Mouse (Mus musculus) layer of hippocampus, adult 18-20 months (tissue): ENCODE measurements around the gene Gsn. TPM values are rescaled to one million over a fixed set of nuclear protein-coding genes. Genes with fewer than 3 reads are reported as not detected.
A peak's percentile ranks its signal among the peaks of the same experiment; 100 is the strongest.

Source experiments
- DNase-seq, 2 experiments: peaks; one replicate each; pipeline ENCODE4 v3.0.0; 2022; ENCODE audit warnings: low spot score in 2 of 2
- long read RNA-seq: library from polyadenylated mRNA; stranded (forward); transcript quantifications from one replicate; pipeline ENCODE4 v2.0.0, GENCODE M21; 2021
- total RNA-seq, 2 experiments: library from RNA; stranded (reverse); gene quantifications; 2 replicates each; pipeline ENCODE4 v1.2.3; 2021

Gsn gene
- total RNA-seq = 10 to 100 TPM; 45.0 to 49.4 TPM
- long read RNA-seq, transcript Gsn-201 (17 exons, 2,653 nt) = major isoform, 98 of 164 reads
- long read RNA-seq, transcript Gsn-205 (18 exons, 2,607 nt) = minor isoform, 38 of 164 reads
- long read RNA-seq, partial matches to known transcripts = 7 of 164 reads
- long read RNA-seq, other reads (novel, unspliced or antisense) = 21 of 164 reads

DNA sequence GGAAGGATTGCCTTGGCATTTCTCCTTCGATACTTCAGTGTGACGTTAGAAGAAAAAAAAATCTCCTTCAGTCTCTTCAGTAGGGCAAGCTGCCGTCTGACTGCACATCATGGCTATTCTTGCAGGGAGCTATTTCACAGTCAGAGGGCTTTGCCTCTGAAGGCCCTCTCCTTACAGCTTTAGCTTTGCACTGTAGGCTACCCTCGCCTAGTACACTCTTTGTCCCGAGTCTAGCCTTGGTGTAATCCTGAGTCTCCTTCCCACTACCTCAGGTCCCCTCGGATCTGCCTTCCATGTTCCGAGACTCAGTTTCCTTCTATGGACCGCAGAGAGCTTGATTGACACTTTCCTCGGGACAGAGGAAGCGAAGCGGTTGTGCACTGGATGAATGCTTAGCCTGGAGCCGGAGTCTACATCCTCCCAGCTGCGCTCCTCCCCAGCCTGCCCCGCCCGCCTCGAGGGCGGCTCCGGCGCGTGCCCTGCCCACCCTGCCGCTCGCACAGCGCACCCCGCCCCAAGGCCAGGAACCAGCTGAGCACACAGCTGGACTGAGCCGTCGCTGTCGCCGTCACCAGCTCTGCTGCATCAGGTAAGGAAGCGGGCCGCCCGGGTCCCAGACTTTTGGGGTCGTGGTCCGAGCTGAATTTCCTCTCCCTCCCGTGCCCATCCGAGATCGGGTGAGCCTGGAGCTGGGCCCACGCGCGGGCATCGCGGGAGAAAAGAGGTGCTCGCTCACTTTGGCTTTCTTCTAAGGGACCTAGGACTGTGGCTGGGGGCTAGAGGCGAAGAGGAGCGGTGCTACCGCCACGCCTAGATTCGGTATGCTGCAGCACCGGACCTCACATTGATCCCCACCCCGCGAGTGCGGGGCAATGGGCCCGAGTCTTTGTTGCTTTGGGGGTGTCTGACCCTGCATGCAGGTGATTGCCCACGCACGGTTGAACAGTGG is at the start of gene Gsn:
Gsn (plus strand) TSS at position 496 of the 949 bp plus-strand sequence.
- DNase-seq = peak in 1 of 2 experiments; percentile 54

DNA sequence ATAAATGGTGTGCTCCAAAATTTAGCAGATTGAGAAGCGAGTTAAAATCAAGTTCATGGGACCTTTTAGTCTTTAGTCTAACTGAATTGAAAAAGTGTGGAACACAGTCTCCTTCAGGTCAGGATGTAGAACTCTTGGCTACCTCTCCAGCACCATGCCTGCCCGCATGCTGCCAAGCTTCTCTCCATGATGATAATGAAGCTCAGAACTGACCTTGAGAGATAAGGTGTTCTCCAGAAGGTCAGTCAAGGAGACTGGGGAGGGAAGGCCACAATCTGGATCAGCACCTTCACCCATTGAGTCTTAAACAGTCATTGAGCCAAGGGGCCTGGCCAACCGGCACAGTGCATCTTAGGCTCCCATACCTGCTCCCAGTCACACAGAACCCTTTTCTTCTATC is 49.4 kb upstream of the Gsn start:
- DNase-seq = no peak

DNA sequence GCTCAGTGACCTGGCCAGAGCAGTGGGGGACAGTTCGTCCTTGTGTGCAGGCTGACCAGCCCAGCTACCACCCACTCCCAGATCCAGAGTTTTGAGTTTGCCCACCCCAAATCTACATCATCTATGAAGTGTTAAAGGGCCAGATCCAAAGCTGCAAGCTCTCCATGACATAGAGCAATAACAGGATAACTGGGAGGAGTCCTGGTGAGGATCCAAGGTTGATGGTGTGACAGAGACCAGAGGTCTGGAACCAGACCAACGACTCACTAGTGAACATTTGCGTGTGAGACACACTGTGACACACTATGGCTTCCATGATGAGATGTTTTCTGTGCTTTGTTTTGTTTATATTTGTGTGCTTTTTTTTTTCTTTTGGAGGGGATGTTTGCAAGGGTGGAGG is 48.1 kb upstream of the Gsn start:
- no peak for DNase-seq

- no peak for DNase-seq
These were observed 47.1 kb upstream of the Gsn start for GRCm38 (mm10) chr2:35208931-35209665.

DNA sequence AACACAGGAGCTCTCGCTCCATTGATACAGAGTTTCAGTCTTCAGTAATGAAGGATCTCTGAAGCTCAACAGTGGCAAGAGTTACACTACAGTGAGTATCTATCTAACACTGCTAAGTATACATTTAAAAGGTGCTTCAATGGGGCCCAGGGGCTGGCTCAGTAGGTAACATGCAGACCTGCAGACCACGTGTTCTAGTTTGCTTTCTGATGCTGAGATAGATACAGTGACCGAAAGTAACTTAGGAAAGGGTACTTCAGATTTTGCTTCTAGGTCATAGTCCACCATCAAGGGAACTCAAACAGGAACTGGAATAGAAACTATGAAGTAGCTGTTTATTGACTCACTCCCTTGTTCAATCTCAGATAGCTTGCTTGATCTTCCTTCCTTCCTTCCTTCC is 44.5 kb upstream of the Gsn start:
- DNase-seq = no peak

DNA sequence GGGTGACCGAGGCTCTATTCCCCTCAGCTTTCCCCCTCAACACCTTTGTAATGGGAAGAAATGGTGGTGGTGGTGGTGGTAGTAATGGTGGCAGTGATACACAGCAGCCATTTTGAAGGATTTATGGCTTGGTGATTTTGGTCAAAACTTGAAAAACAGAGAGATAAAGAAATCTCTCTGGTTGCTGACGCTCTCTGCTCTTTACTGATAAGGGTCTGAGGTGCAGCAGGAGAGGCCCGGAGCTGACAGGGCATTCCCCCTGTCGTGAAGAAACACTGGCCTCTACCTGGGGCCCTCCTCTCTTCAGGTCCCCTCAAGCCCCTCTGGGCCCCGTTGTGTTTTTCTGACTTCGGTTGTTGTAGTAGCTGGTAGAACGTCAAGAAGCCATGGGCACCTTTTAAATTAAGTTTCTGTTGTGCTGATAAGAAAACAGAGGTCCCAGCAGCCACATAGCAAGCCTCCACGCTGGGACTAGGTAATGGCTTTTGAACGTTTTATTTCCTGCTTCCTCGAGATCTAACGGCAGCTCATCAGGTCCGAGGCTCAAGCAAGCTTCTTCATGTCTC is 42.8 kb upstream of the Gsn start:
- DNase-seq = no peak

- DNase-seq = peak; percentile 76 to 93
These were observed 41.3 kb upstream of the Gsn start for GRCm38 (mm10) chr2:35214881-35215358.

GRCm38 (mm10) chr2:35215363-35215762 is 40.8 kb upstream of the Gsn start:
- DNase-seq = peak in 1 of 2 experiments; percentile 43

DNA sequence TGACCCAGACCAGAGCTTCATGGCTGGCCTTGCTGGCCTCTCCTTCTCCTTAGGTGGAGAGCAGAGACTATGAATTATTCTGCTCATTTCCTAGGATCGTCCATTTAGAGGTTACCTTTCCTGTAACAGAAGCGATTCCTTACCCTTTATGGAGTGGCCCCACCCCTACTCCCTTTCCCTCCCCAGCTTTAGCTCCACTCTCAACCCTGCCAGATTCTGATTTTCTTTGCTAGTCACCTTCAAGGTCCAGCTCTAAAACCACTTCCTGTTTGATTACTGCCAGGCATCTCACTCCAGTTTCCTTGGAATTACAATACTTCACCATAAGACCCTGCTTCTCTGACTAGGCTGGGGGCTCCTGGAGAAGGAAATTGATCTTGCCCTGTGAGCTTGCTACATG is 39.5 kb upstream of the Gsn start:
- DNase-seq = no peak

DNA sequence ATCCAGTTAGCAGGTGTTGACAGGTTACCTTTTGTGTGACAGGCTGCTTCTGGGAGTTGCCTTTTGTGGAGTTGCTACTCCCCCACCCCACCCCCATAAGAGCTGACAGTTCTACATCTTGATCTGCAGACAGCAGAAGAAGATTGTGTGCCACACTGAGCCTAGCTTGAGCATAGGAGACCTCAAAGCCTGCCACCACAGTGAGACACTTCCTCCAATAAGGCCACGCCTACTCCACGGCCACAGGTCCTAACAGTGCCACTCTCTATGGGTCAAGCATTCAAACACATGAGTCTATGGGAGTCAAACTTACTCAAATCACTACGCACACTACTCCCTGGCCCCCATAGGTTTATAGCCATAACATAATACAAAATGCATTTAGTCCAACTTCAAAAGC is 37.4 kb upstream of the Gsn start:
- no peak for DNase-seq

- no peak for DNase-seq
These were observed 33.3 kb upstream of the Gsn start for GRCm38 (mm10) chr2:35222822-35223391.

DNA sequence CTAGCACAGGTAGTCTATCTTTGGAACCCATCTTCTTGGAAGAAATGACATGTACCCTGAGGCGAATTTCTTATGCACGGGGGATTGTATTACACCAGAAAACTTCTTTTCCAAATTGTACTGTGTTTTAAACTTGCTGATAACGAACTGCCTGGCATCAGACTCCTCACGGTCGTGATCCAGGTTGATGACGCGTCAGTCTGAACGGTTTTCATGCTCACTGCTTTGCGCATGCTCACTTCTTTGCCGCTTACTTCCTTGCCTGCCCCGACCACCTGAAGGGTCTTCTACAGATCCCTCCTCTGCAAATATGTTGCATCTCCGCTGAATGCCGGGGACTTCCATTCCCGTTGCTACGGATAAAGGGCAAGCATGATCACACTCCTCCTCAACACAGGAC is 31.9 kb upstream of the Gsn start:
- no peak for DNase-seq

DNA sequence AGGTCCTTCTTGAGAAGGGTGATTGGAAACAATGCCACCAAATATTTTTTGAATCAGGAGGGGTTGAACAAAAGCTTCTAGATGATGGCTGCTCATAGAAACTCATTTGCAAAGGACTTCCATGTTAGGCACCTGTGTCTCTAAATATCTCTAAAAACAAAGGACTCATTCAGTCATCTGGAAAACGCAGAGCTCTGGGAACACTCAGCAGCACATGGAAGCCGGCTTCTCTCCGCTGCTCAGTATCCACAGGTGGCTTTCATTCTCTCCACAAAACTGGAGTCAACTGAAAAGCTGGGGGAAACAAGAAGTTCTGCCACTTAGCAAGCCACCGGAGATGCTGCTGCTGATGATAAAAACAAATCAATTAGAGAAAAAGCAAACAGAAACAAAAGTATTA is 28.0 kb upstream of the Gsn start:
- no peak for DNase-seq

GRCm38 (mm10) chr2:35230215-35230614 is 26.0 kb upstream of the Gsn start:
- DNase-seq = no peak

GRCm38 (mm10) chr2:35231871-35232270 is 24.3 kb upstream of the Gsn start:
- no peak for DNase-seq

DNA sequence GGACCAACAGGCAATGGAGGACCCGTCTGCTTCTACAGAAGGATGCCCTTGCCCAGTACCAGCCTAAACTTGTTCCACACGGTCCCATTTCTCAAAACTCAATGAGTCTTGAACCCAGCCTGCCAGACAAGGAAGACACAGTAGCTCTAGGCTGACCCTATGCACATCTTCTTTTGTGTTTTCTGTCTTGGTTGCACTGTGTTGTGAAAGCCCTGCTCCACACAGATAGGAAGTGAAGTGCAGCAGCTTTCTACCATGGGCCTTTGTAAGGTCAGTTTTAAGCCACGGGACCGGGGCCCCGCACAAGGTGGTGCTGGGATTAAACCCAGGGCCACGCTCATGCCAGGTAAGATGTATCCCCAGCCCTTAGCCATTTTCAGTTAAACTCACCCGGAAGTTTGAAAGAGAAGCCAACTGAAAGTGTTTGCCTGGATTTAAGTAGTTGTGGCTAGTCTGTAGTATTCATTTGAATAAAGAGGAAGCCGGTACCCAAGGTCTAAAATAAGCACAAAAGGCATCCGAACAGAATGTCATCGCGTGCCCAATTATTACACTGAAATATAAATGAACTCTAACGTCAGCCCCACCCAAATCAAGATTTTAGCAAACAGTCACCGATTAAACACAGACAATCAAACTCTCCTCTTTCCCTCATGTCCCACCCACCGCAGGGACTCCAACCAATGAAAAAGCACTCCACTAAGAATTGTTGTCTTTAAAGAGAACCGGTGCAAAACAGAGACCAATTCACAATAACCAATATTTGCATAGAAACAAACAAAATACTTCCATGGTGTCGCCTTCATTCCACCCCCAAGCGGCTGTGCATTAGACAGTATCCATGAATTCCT is 23.4 kb upstream of the Gsn start:
- DNase-seq = no peak

DNA sequence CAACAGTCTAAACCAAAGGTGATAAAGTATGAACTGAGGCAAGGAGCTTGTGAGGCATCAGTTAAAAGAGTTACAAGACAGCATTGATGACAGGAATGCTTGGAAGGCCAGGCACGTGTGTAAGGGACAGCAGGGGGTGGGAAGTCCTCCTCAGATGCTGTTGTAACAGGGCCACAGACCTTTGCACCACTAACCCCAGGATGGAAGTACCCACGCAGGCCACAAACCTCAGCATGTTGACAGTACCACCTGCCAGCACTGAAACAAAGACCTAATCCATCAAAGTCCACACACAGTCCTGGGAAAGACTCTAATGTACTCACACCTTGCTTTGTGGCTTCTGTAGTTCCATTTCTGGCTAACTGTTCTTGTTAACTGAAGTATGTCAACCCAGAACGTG is 22.3 kb upstream of the Gsn start:
- DNase-seq = no peak

DNA sequence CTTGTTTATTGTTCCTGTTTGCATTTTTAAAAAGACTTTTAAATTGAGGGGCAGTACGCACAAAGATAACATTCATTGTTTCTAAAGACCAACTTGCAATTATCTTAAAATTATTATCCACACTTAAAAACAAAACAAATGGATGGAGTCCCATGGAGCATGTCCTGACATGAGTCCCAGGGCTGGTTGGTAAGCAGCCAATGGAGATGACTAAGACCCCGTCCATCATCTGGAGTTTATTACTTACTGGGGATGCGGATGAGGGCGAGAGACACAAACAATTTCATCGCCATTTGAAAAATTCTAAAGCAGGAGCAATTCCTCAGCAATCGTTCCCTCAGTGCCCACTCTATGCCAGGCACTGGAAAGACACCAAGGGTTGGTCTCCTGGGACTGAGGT is 21.2 kb upstream of the Gsn start:
- DNase-seq = no peak

GRCm38 (mm10) chr2:35244241-35244640 is 11.9 kb upstream of the Gsn start:
- no peak for DNase-seq

- DNase-seq = no peak
These were observed 8.4 kb upstream of the Gsn start for GRCm38 (mm10) chr2:35247763-35248162.
